Mouse (Mus musculus): ENCODE data around the gene Myoz1.
"Not testable (repeated sequence)": the region's sequence is repeated elsewhere in the genome, so short reads cannot be mapped to it uniquely, and the experiment has no call there.

Myoz1 gene

GRCm38 (mm10) chr14:20656361-20656760, at the start of gene Myoz1:
Myoz1 (minus strand) TSS chr14:20656540.
- DNase-seq (ENCODE audit: low read depth, low spot score), result no peak

- not testable (repeated sequence) for DNase-seq (ENCODE audit: low read depth, low spot score)
These were observed 47.1 kb upstream of the Myoz1 start for GRCm38 (mm10) chr14:20703461-20703860.

- DNase-seq (ENCODE audit: low read depth, low spot score), result peak; percentile 73
These were observed 46.5 kb upstream of the Myoz1 start, which contains the start of gene Chchd1 for GRCm38 (mm10) chr14:20702741-20703381. Chchd1 (plus strand) TSS chr14:20703006.

- DNase-seq (ENCODE audit: low read depth, low spot score), result no peak
These were observed 45.9 kb upstream of the Myoz1 start for GRCm38 (mm10) chr14:20702096-20702740.

GRCm38 (mm10) chr14:20701554-20701953, 45.2 kb upstream of the Myoz1 start:
- DNase-seq (ENCODE audit: low read depth, low spot score), result no peak

- DNase-seq (ENCODE audit: low read depth, low spot score), result no peak
These were observed 44.0 kb upstream of the Myoz1 start for GRCm38 (mm10) chr14:20700362-20700761.

GRCm38 (mm10) chr14:20698515-20698914, 42.2 kb upstream of the Myoz1 start:
- DNase-seq (ENCODE audit: low read depth, low spot score), result no peak

- DNase-seq (ENCODE audit: low read depth, low spot score), result no peak
These were observed 40.6 kb upstream of the Myoz1 start for GRCm38 (mm10) chr14:20696986-20697385.

- no peak for DNase-seq (ENCODE audit: low read depth, low spot score)
These were observed 39.6 kb upstream of the Myoz1 start for GRCm38 (mm10) chr14:20695761-20696520.

- DNase-seq (ENCODE audit: low read depth, low spot score), result peak; percentile 68
These were observed 38.8 kb upstream of the Myoz1 start, which contains the start of gene Fut11 for GRCm38 (mm10) chr14:20694884-20695760. Fut11 (plus strand) TSS chr14:20694968.

GRCm38 (mm10) chr14:20694185-20694883, 38.0 kb upstream of the Myoz1 start:
- DNase-seq (ENCODE audit: low read depth, low spot score), result no peak

- no peak for DNase-seq (ENCODE audit: low read depth, low spot score)
These were observed 37.3 kb upstream of the Myoz1 start for GRCm38 (mm10) chr14:20693589-20694101.

GRCm38 (mm10) chr14:20691772-20692171, 35.4 kb upstream of the Myoz1 start:
- no peak for DNase-seq (ENCODE audit: low read depth, low spot score)

GRCm38 (mm10) chr14:20689009-20689408, 32.7 kb upstream of the Myoz1 start:
- no peak for DNase-seq (ENCODE audit: low read depth, low spot score)

- DNase-seq (ENCODE audit: low read depth, low spot score), result no peak
These were observed 30.2 kb upstream of the Myoz1 start for GRCm38 (mm10) chr14:20686576-20686975.

- no peak for DNase-seq (ENCODE audit: low read depth, low spot score)
These were observed 26.2 kb upstream of the Myoz1 start for GRCm38 (mm10) chr14:20682498-20682897.

GRCm38 (mm10) chr14:20681742-20682141, 25.4 kb upstream of the Myoz1 start:
- DNase-seq (ENCODE audit: low read depth, low spot score), result no peak

- no peak for DNase-seq (ENCODE audit: low read depth, low spot score)
These were observed 21.6 kb upstream of the Myoz1 start for GRCm38 (mm10) chr14:20677906-20678305.

GRCm38 (mm10) chr14:20674064-20674833, 17.9 kb upstream of the Myoz1 start, which contains the start of gene Sec24c:
Sec24c (plus strand) TSS chr14:20674308.
- DNase-seq (ENCODE audit: low read depth, low spot score), result peak; percentile 92

- DNase-seq (ENCODE audit: low read depth, low spot score), result peak; percentile 47
These were observed 17.4 kb upstream of the Myoz1 start for GRCm38 (mm10) chr14:20673735-20674063.

Measured in WW6 (cell line).